Mouse (Mus musculus) stomach, postnatal 0 days (tissue): ENCODE measurements around the gene Dbp. TPM values are rescaled to one million over a fixed set of nuclear protein-coding genes. Genes with fewer than 3 reads are reported as not detected.
A peak's percentile ranks its signal among the peaks of the same experiment; 100 is the strongest.

Source experiments
- ATAC-seq: fragments of 200-750 bp; cut with Nextera tagmentation; 2 replicates; pipeline ENCODE4 v1.8.0; 2017; ENCODE audit not compliant: low FRiP score, low TSS enrichment
- DNase-seq: peaks from one replicate; pipeline ENCODE4 v3.0.0-alpha.2; 2016; ENCODE audit warnings: low spot score
- H3K27ac ChIP-seq: fragments of 300-500 bp; sonication (generic); replicated peaks from 2 replicates; pipeline ENCODE4 v1.5.1; 2014; ENCODE audit warnings: mild to moderate bottlenecking, control low read depth
- H3K27me3 ChIP-seq: fragments of 300-500 bp; sonication (generic); 2 replicates; pipeline ENCODE4 v1.6.1; 2014; ENCODE audit warnings: low read length; ENCODE audit not compliant: control insufficient read depth, insufficient read depth
- H3K36me3 ChIP-seq: fragments of 300-500 bp; sonication (generic); 2 replicates; pipeline ENCODE4 v1.6.1; 2014; ENCODE audit warnings: low read length, mixed read lengths; ENCODE audit not compliant: control insufficient read depth, insufficient read depth
- H3K4me1 ChIP-seq: fragments of 300-500 bp; sonication (generic); replicated peaks from 2 replicates; pipeline ENCODE4 v1.6.1; 2014; ENCODE audit warnings: antibody characterized with exemption; ENCODE audit not compliant: control insufficient read depth, insufficient read depth
- H3K4me2 ChIP-seq: fragments of 300-500 bp; sonication (generic); replicated peaks from 2 replicates; pipeline ENCODE4 v1.6.1; 2014; ENCODE audit warnings: low read depth, mild to moderate bottlenecking, control low read depth, moderate library complexity
- H3K4me3 ChIP-seq: fragments of 300-500 bp; sonication (generic); 2 replicates; pipeline ENCODE4 v1.5.1; 2014; ENCODE audit warnings: low read depth, low read length, control low read depth
- H3K9ac ChIP-seq: fragments of 300-500 bp; sonication (generic); 2 replicates; pipeline ENCODE4 v1.6.1; 2014; ENCODE audit warnings: mild to moderate bottlenecking, low read length, control low read depth, mixed read lengths
- H3K9me3 ChIP-seq: fragments of 300-500 bp; sonication (generic); 2 replicates; pipeline ENCODE4 v1.6.1; 2016; ENCODE audit warnings: low read length; ENCODE audit not compliant: control insufficient read depth
- CTCF ChIP-seq: IDR thresholded peaks from 2 replicates; pipeline ENCODE4 v1.5.1; 2016; ENCODE audit warnings: antibody characterized with exemption, low read depth, mild to moderate bottlenecking, moderate library complexity
- EP300 ChIP-seq: optimal IDR thresholded peaks from 2 replicates; pipeline ENCODE3; 2016; ENCODE audit warnings: antibody characterized with exemption
- WGBS: fragments of 180-500 bp; shearing (Covaris S2); extraction: QIAGEN DNeasy Blood & Tissue Kit; methylation state at CpG from one replicate; pipeline ENCODE4 v1.1.7; 2014; 5-methylcytosine and 5-hydroxymethylcytosine counted together
- polyA plus RNA-seq: library from polyadenylated mRNA; unstranded; fragments of >200 nt; fragmentation: Nextera tagmentation; extraction: Ambion mirVana; gene quantifications from 2 replicates; pipeline ENCODE4 v1.2.1, GENCODE M21; 2015

Dbp gene
- polyA plus RNA-seq, 1 experiment from 2014 or later, result 8.8 TPM

DNA sequence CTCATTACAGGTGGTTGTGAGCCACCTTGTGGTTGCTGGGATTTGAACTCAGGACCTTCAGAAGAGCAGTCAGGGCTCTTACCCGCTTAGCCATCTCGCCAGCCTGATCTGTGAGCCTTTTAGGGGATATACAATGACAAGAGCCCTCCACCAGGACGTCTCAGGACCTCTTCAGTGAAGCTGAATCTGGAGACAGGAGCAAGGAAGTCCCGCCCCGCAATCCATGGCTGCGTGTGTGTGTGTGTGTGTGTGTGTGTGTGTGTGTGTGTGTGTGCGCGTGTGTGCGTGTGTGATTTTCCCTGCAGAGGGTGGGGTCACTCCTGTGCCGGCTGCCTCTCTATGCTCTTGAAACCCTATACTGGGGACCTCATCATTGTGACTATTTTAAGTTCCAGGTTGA is 34.9 kb downstream of the Dbp start:
- H3K4me2 ChIP-seq, result no peak overlapping the region
- no peaks in the 10 kb centered on the region for H3K36me3 ChIP-seq
- no peak for ATAC-seq
- WGBS, result 62% methylated on average over 10 of the region's 10 CpGs
- no peak overlapping the region for H3K4me3 ChIP-seq
- TF ChIP-seq CTCF, result no peak
- no peak for TF ChIP-seq EP300
- no peak overlapping the region for H3K9ac ChIP-seq
- DNase-seq, result peak; percentile 16
- H3K27ac ChIP-seq, result no peak overlapping the region
- no peaks in the 10 kb centered on the region for H3K4me1 ChIP-seq
- no peaks in the 10 kb centered on the region for H3K27me3 ChIP-seq
- no peaks in the 10 kb centered on the region for H3K9me3 ChIP-seq

DNA sequence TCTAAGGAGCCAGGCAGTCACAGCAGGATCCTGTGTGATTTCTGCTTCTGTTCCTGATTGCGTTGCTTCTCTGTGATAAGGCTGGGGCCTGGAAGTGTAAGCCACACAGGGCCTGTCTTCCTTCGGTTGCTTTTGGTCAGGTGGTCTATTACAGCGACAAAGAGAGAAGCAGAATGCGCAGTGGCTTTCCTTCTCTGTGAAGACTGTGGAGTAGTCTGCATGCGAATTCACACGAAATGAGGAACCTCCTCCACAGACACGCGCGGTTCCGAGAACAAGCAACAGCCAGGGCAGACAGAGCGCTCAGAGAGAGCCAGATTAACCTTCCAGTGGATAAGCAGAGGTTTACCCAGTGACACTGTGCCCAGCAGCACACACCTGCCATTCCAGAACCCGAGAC is 36.4 kb downstream of the Dbp start:
- H3K27me3 ChIP-seq, result no peaks in the 10 kb centered on the region
- no peaks in the 10 kb centered on the region for H3K36me3 ChIP-seq
- H3K4me3 ChIP-seq, result no peak overlapping the region
- ATAC-seq, result no peak
- no peaks in the 10 kb centered on the region for H3K9me3 ChIP-seq
- WGBS, result 83% methylated on average over 12 of the region's 12 CpGs
- TF ChIP-seq CTCF, result no peak
- TF ChIP-seq EP300, result no peak
- no peak overlapping the region for H3K4me2 ChIP-seq
- DNase-seq, result no peak
- no peak overlapping the region for H3K27ac ChIP-seq
- no peaks in the 10 kb centered on the region for H3K4me1 ChIP-seq
- no peak overlapping the region for H3K9ac ChIP-seq

DNA sequence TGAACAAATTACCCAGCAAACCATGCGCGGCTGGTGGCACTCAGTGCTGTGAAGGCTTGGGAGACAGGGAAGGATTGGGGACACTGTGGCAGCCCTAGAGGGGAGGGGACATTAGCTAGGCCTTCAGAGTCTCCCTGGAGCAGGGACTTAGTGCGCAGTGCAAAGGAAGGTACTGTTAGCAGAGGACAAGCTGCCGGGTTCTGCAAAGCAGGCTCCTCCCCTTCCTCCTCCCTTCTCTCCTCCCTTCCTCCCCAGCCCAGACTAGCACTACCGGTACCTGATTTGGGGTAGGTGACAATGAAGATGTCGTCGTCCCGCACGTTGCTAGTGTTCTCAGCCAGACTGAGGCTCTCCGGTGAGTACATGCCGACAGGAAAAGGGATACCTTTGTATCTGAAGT is 36.9 kb downstream of the Dbp start:
- Histone ChIP-seq H3K9me3 (no peaks in the 10 kb centered on the region), H3K4me2 (peak overlapping the region; percentile 43), H3K27me3 (no peaks in the 10 kb centered on the region), H3K9ac (no peak overlapping the region), H3K4me3 (no peak overlapping the region), H3K4me1 (no peaks in the 10 kb centered on the region), H3K36me3 (no peaks in the 10 kb centered on the region), H3K27ac (no peak overlapping the region)
- 36% methylated on average over 11 of the region's 11 CpGs for WGBS
- TF ChIP-seq EP300 (no peak), CTCF (no peak)
- DNase-seq, result peak; percentile 46
- ATAC-seq, result peak; percentile 43; the same call in 1 of the 2 replicates

GRCm38 (mm10) chr7:45742338-45742737 is 37.5 kb downstream of the Dbp start:
- peak; percentile 33 for ATAC-seq
- 31% methylated on average over 19 of the region's 19 CpGs for WGBS
- H3K4me3 ChIP-seq, result no peak overlapping the region

GRCm38 (mm10) chr7:45744387-45744786 is 39.5 kb downstream of the Dbp start:
- WGBS, result 21% methylated on average over 2 of the region's 2 CpGs
- Histone ChIP-seq H3K9me3 (no peaks in the 10 kb centered on the region), H3K4me3 (no peak overlapping the region), H3K9ac (no peak overlapping the region), H3K27me3 (no peaks in the 10 kb centered on the region), H3K4me2 (no peak overlapping the region), H3K36me3 (no peaks in the 10 kb centered on the region), H3K27ac (no peak overlapping the region), H3K4me1 (no peaks in the 10 kb centered on the region)
- no peak for TF ChIP-seq CTCF
- no peak for TF ChIP-seq EP300
- peak; percentile 84 for ATAC-seq
- peak; percentile 94 for DNase-seq

More at GRCm38 (mm10) chr7:45742338-45742737, 37.5 kb downstream of the Dbp start:
- peak; percentile 57 for DNase-seq
- Histone ChIP-seq H3K27me3 (no peaks in the 10 kb centered on the region), H3K9me3 (no peaks in the 10 kb centered on the region), H3K9ac (0 out of 2 replicates have a peak overlapping the region, but pooled peaks have one; percentile 4), H3K4me1 (no peaks in the 10 kb centered on the region), H3K4me2 (peak overlapping the region; percentile 43), H3K27ac (no peak overlapping the region), H3K36me3 (no peaks in the 10 kb centered on the region)
- TF ChIP-seq EP300 (no peak), CTCF (peak; percentile 58)

- H3K27ac ChIP-seq, result no peak overlapping the region
- H3K36me3 ChIP-seq, result no peaks in the 10 kb centered on the region
- no peaks in the 10 kb centered on the region for H3K27me3 ChIP-seq
- 59% methylated on average over 6 of the region's 6 CpGs for WGBS
- H3K4me1 ChIP-seq, result no peaks in the 10 kb centered on the region
- H3K9me3 ChIP-seq, result no peaks in the 10 kb centered on the region
- H3K9ac ChIP-seq, result no peak overlapping the region
- DNase-seq (no peak), ATAC-seq (no peak)
- H3K4me2 ChIP-seq, result no peak overlapping the region
- TF ChIP-seq EP300, result no peak
- peak; percentile 65 for TF ChIP-seq CTCF
- no peak overlapping the region for H3K4me3 ChIP-seq
Observed at GRCm38 (mm10) chr7:45746518-45746917, 41.6 kb downstream of the Dbp start.
